Mouse (Mus musculus) CH12.LX (cell line): ENCODE results near the gene Hexdc. TPM values are rescaled to one million over a fixed set of nuclear protein-coding genes. Genes with fewer than 3 reads are reported as not detected.

ENCODE experiments used
- DNase-seq: peaks from one replicate; pipeline ENCODE4 v3.0.0-alpha.2; 2013; ENCODE audit errors: extremely low read depth
- H3K27ac ChIP-seq: 2 replicates; pipeline ENCODE4 v1.5.1; 2012; ENCODE audit warnings: low read depth, mild to moderate bottlenecking, control low read depth, moderate library complexity; ENCODE audit not compliant: insufficient read depth
- H3K27me3 ChIP-seq: replicated peaks from 2 replicates; pipeline ENCODE3; 2012; ENCODE audit warnings: inconsistent platforms
- H3K36me3 ChIP-seq, 2 experiments: replicated peaks in 1 of 2; 2 replicates each; pipeline versions ENCODE3 to v1.6.1; 2012; ENCODE audit warnings: inconsistent platforms in 1 of 2, low read length in 1 of 2, mild to moderate bottlenecking in 1 of 2, mixed read lengths in 1 of 2, moderate library complexity in 1 of 2; ENCODE audit not compliant: control insufficient read depth in 1 of 2, insufficient read depth in 1 of 2
- H3K4me1 ChIP-seq, 2 experiments: 2 replicates each; pipeline ENCODE4 v1.6.1; 2012; ENCODE audit warnings: inconsistent platforms in 1 of 2, moderate library complexity in 1 of 2; ENCODE audit not compliant: insufficient read depth in 2 of 2, control insufficient read depth in 1 of 2
- H3K4me2 ChIP-seq: 2 replicates; pipeline ENCODE4 v1.6.1; 2012; ENCODE audit warnings: low read depth, mild to moderate bottlenecking, control low read depth; ENCODE audit not compliant: poor library complexity, insufficient read depth, severe bottlenecking
- H3K4me3 ChIP-seq, 3 experiments: fragments of 150-350 bp in 1 of 3; sonication (generic) in 1 of 3; replicated peaks in 1 of 3; 2 replicates each; pipeline versions ENCODE3 to v1.5.1; 2011 to 2012; ENCODE audit warnings: low read depth in 2 of 3, low read length in 2 of 3, mild to moderate bottlenecking in 2 of 3, moderate library complexity in 2 of 3, control low read depth in 1 of 3, improper control_type of control experiment in 1 of 3, inconsistent platforms in 1 of 3, mixed read lengths in 1 of 3; ENCODE audit not compliant: poor library complexity in 1 of 3
- H3K79me2 ChIP-seq: replicated peaks from 2 replicates; pipeline ENCODE4 v1.6.1; 2012; ENCODE audit warnings: mild to moderate bottlenecking, moderate library complexity; ENCODE audit not compliant: control insufficient read depth, poor library complexity, insufficient read depth, severe bottlenecking; ENCODE audit errors: extremely low read depth
- H3K9ac ChIP-seq: 2 replicates; pipeline ENCODE4 v1.6.1; 2012; ENCODE audit warnings: low read depth, mild to moderate bottlenecking, control low read depth, moderate library complexity; ENCODE audit not compliant: insufficient read depth
- H3K9me3 ChIP-seq: replicated peaks from 2 replicates; pipeline ENCODE3; 2012; ENCODE audit warnings: low read length, inconsistent platforms, mixed read lengths
- CHD2 ChIP-seq: IDR thresholded peaks from 2 replicates; pipeline ENCODE4 v1.6.1; 2011; ENCODE audit warnings: low read length, improper control_type of control experiment
- CTCF ChIP-seq, 2 experiments: IDR thresholded peaks in 1 of 2; conservative IDR thresholded peaks in 1 of 2; 2 replicates each; pipeline ENCODE4 v1.5.1; 2011 to 2012; ENCODE audit warnings: low read depth in 2 of 2, low read length in 2 of 2, improper control_type of control experiment in 1 of 2, inconsistent platforms in 1 of 2, mild to moderate bottlenecking in 1 of 2, moderate library complexity in 1 of 2
- ELF1 ChIP-seq: IDR thresholded peaks from 2 replicates; pipeline ENCODE4 v1.6.1; 2014; ENCODE audit warnings: low read depth, mild to moderate bottlenecking, inconsistent platforms, low read length, improper control_type of control experiment
- EP300 ChIP-seq: IDR thresholded peaks from 2 replicates; pipeline ENCODE4 v1.6.1; 2011; ENCODE audit warnings: low read length, improper control_type of control experiment
- GABPA ChIP-seq: IDR thresholded peaks from 2 replicates; pipeline ENCODE4 v1.6.1; 2012; ENCODE audit warnings: low read depth, low read length, improper control_type of control experiment, inconsistent platforms; ENCODE audit not compliant: insufficient replicate concordance
- HCFC1 ChIP-seq: IDR thresholded peaks from 2 replicates; pipeline ENCODE4 v1.6.1; 2012; ENCODE audit warnings: low read depth, mild to moderate bottlenecking, inconsistent platforms, low read length, improper control_type of control experiment
- IRF4 ChIP-seq: IDR thresholded peaks from 2 replicates; pipeline ENCODE4 v1.6.1; 2014; ENCODE audit warnings: low read depth, mild to moderate bottlenecking, inconsistent platforms, low read length, improper control_type of control experiment
- JUN ChIP-seq: IDR thresholded peaks from 2 replicates; pipeline ENCODE4 v1.6.1; 2011; ENCODE audit warnings: low read depth, mild to moderate bottlenecking, low read length, improper control_type of control experiment, moderate library complexity; ENCODE audit not compliant: insufficient read depth
- KAT2A ChIP-seq: IDR thresholded peaks from 2 replicates; pipeline ENCODE4 v1.6.1; 2012; ENCODE audit warnings: low read length, improper control_type of control experiment, inconsistent platforms; ENCODE audit not compliant: insufficient replicate concordance
- MAFK ChIP-seq: IDR thresholded peaks from 2 replicates; pipeline ENCODE4 v1.6.1; 2011; ENCODE audit warnings: low read length, improper control_type of control experiment; ENCODE audit not compliant: insufficient replicate concordance
- MAX ChIP-seq: IDR thresholded peaks from 2 replicates; pipeline ENCODE4 v1.6.1; 2011; ENCODE audit warnings: low read length, improper control_type of control experiment
- MAZ ChIP-seq: IDR thresholded peaks from 2 replicates; pipeline ENCODE4 v1.6.1; 2012; ENCODE audit warnings: low read depth, mild to moderate bottlenecking, inconsistent platforms, low read length, improper control_type of control experiment, moderate library complexity
- MEF2A ChIP-seq: IDR thresholded peaks from 2 replicates; pipeline ENCODE4 v1.6.1; 2014; ENCODE audit warnings: low read depth, mild to moderate bottlenecking, inconsistent platforms, low read length, improper control_type of control experiment, borderline replicate concordance
- MXI1 ChIP-seq: IDR thresholded peaks from 2 replicates; pipeline ENCODE4 v1.6.1; 2011; ENCODE audit warnings: mild to moderate bottlenecking, low read depth, low read length, improper control_type of control experiment
- POLR2A ChIP-seq: IDR thresholded peaks from 2 replicates; pipeline ENCODE4 v1.6.1; 2011; ENCODE audit warnings: low read depth, mild to moderate bottlenecking, improper control_type of control experiment, low read length
- RCOR1 ChIP-seq: conservative IDR thresholded peaks from 2 replicates; pipeline ENCODE4 v1.6.1; 2012; ENCODE audit warnings: low read depth, mild to moderate bottlenecking, inconsistent platforms, low read length, improper control_type of control experiment
- SIN3A ChIP-seq: IDR thresholded peaks from 2 replicates; pipeline ENCODE4 v1.6.1; 2012; ENCODE audit warnings: low read length, improper control_type of control experiment, inconsistent platforms
- SMC3 ChIP-seq: IDR thresholded peaks from 2 replicates; pipeline ENCODE4 v1.6.1; 2011; ENCODE audit warnings: low read depth, low read length, improper control_type of control experiment
- UBTF ChIP-seq: IDR thresholded peaks from 2 replicates; pipeline ENCODE4 v1.6.1; 2012; ENCODE audit warnings: low read depth, mild to moderate bottlenecking, inconsistent platforms, low read length, improper control_type of control experiment, moderate library complexity
- USF2 ChIP-seq: conservative IDR thresholded peaks from 2 replicates; pipeline ENCODE4 v1.6.1; 2011; ENCODE audit warnings: low read depth, low read length, improper control_type of control experiment
- ZC3H11A ChIP-seq: IDR thresholded peaks from 2 replicates; pipeline ENCODE4 v1.6.1; 2012; ENCODE audit warnings: low read depth, mild to moderate bottlenecking, inconsistent platforms, low read length, improper control_type of control experiment
- ZKSCAN1 ChIP-seq: IDR thresholded peaks from 2 replicates; pipeline ENCODE4 v1.6.1; 2012; ENCODE audit warnings: low read depth, inconsistent platforms, low read length, improper control_type of control experiment, borderline replicate concordance
- ZMIZ1 ChIP-seq: IDR thresholded peaks from 2 replicates; pipeline ENCODE4 v1.6.1; 2012; ENCODE audit warnings: low read depth, mild to moderate bottlenecking, inconsistent platforms, low read length, improper control_type of control experiment
- ZNF384 ChIP-seq: IDR thresholded peaks from 2 replicates; pipeline ENCODE4 v1.6.1; 2012; ENCODE audit warnings: low read depth, low read length, improper control_type of control experiment, inconsistent platforms
- dilution Hi-C: fragments of 300-500 bp; cut with MboI; formaldehyde crosslinking; loops from 2 replicates; pipeline ENCODE4 v1.14.3; 2020; ENCODE audit warnings: low sequenced_read_pairs; ENCODE audit not compliant: extremely low pct_unique_long_range_greater_than_20kb, extremely low pct_ligation_motif_present
- in situ Hi-C: fragments of 300-500 bp; cut with MboI; formaldehyde crosslinking; loops from 3 replicates; pipeline ENCODE4 v1.14.3; 2019; ENCODE audit warnings: low sequenced_read_pairs, low pct_ligation_motif_present, low pct_unique_long_range_greater_than_20kb, mixed read lengths
- polyA plus RNA-seq: library from polyadenylated mRNA; unstranded; fragments of >175 nt; gene quantifications from 2 replicates; pipeline ENCODE4 v1.2.1, GENCODE M21; 2012; ENCODE audit warnings: low read depth; ENCODE audit not compliant: insufficient read length
- total RNA-seq, 2 experiments: library from RNA; depleted of rRNA; stranded (reverse); fragments of 300-350 nt in 1 of 2; fragments of >200 nt in 1 of 2; gene quantifications; 2 replicates each; pipeline ENCODE4 v1.2.3; 2012 to 2014

Gene Hexdc
- total and polyA plus RNA-seq, 3 experiments: 8.8 to 11.6 (median 10.6) TPM

DNA sequence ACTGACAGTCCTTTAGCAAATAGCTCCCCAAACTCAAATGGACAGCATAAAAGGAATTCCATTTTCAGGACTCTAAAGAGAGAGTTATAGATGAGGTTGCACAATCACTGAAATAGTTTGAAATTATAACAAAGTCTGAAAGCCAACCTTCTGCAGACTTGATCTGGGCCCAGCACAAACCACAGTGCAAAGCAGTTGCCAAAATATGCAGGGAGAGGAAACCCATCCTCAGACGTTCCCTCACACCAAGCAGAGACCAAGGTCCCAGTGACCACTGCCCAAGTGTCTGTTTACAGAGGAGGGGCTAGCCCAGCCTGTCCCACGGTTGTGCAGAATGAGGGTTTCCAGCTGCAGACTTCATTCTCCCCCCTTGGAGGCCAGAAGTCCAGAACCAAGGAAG, 5.6 kb upstream of the Hexdc start:
- dilution Hi-C loops: no loop called here
- DNase-seq: no peak

GRCm38 (mm10) chr11:121199851-121200250, 4.4 kb upstream of the Hexdc start:
- H3K9me3 ChIP-seq: no peaks in the 10 kb centered on the region
- dilution Hi-C loops: no loop called here

More for the DNA sequence above, 5.6 kb upstream of the Hexdc start:
- in situ Hi-C loops: no loop called here
- no peak overlapping the region for H3K27ac ChIP-seq
- peaks cover 2 to 9% of the 10 kb centered on the region in 2 experiments for H3K4me1 ChIP-seq
- no peak for TF ChIP-seq EP300
- no peak for TF ChIP-seq GABPA
- TF ChIP-seq ZKSCAN1: no peak
- TF ChIP-seq HCFC1: no peak
- no peak for TF ChIP-seq ZMIZ1
- TF ChIP-seq CTCF (conservative IDR thresholded peaks at IDR 0.05 in 1 of 2, IDR thresholded peaks at IDR 0.05 in 1 of 2; ENCODE audit: low read depth in 2 of 2, low read length in 2 of 2): no peak
- no peak for TF ChIP-seq ELF1
- H3K36me3 ChIP-seq: peaks cover 0 to 12% of the 10 kb centered on the region in 2 experiments
- no peak overlapping the region for H3K4me3 ChIP-seq
- H3K79me2 ChIP-seq: no peaks in the 10 kb centered on the region
- no peaks in the 10 kb centered on the region for H3K9me3 ChIP-seq
- H3K27me3 ChIP-seq: no peaks in the 10 kb centered on the region
- no peak overlapping the region for H3K9ac ChIP-seq
- no peak overlapping the region for H3K4me2 ChIP-seq

GRCm38 (mm10) chr11:121200781-121201180, 3.5 kb upstream of the Hexdc start:
- Histone ChIP-seq H3K9ac (no peak overlapping the region), H3K36me3 (peaks cover 0 to 7% of the 10 kb centered on the region in 2 experiments), H3K4me1 (peaks cover 4 to 19% of the 10 kb centered on the region in 2 experiments), H3K4me3 (no peak overlapping the region), H3K27me3 (no peaks in the 10 kb centered on the region), H3K79me2 (no peaks in the 10 kb centered on the region), H3K4me2 (no peak overlapping the region), H3K9me3 (no peaks in the 10 kb centered on the region), H3K27ac (no peak overlapping the region)
- in situ Hi-C loops (loop anchor here (5.0 kb wide), 1 partner anchor 138 kb away; the partner anchor contains the start of gene Sectm1b), dilution Hi-C loops (no loop called here)
- TF ChIP-seq CTCF (conservative IDR thresholded peaks at IDR 0.05 in 1 of 2, IDR thresholded peaks at IDR 0.05 in 1 of 2; ENCODE audit: low read depth in 2 of 2, low read length in 2 of 2) (no peak), RCOR1 (no peak), POLR2A (no peak), MAZ (no peak), KAT2A (no peak), JUN (no peak), USF2 (no peak), MAFK (no peak), SIN3A (no peak), ZC3H11A (no peak), MXI1 (no peak), ZNF384 (no peak), MEF2A (no peak), SMC3 (no peak), MAX (no peak), IRF4 (no peak)
- no peak for DNase-seq

More at GRCm38 (mm10) chr11:121199851-121200250, 4.4 kb upstream of the Hexdc start:
- Histone ChIP-seq H3K79me2 (no peaks in the 10 kb centered on the region), H3K4me2 (no peak overlapping the region), H3K4me3 (no peak overlapping the region), H3K9ac (no peak overlapping the region), H3K27me3 (no peaks in the 10 kb centered on the region), H3K36me3 (peaks cover 0 to 9% of the 10 kb centered on the region in 2 experiments), H3K27ac (no peak overlapping the region), H3K4me1 (peaks cover 4 to 15% of the 10 kb centered on the region in 2 experiments)
- in situ Hi-C loops: loop anchor here (5.0 kb wide), 1 partner anchor 138 kb away; the partner anchor contains the start of gene Sectm1b
- DNase-seq: no peak
- TF ChIP-seq UBTF: no peak
- TF ChIP-seq HCFC1: no peak
- TF ChIP-seq POLR2A: no peak
- no peak for TF ChIP-seq ZMIZ1
- TF ChIP-seq CHD2: no peak
